Mouse (Mus musculus): ENCODE measurements around the gene Olfr675. TPM values are rescaled to one million over a fixed set of nuclear protein-coding genes. Genes with fewer than 3 reads are reported as not detected.

Olfr675 gene
- polyA plus RNA-seq, 1 experiment from 2014 or later = not detected

Other genes starting within 250 kb of the Olfr675 start
- gene Usp17lb, start 185.9 kb downstream of the Olfr675 start, polyA plus RNA-seq (2015; fragmentation: Nextera tagmentation; extraction: Ambion mirVana) = not detected in 2 replicates
- not detected in 2 replicates for gene Usp17la, start 171.5 kb downstream of the Olfr675 start, polyA plus RNA-seq (2015; fragmentation: Nextera tagmentation; extraction: Ambion mirVana)
- not detected in 2 replicates for gene Olfr665, start 150.4 kb downstream of the Olfr675 start, polyA plus RNA-seq (2015; fragmentation: Nextera tagmentation; extraction: Ambion mirVana)
- not detected in 2 replicates for gene Olfr666, start 132.5 kb downstream of the Olfr675 start, polyA plus RNA-seq (2015; fragmentation: Nextera tagmentation; extraction: Ambion mirVana)
- gene Olfr667, start 107.0 kb downstream of the Olfr675 start, polyA plus RNA-seq (2015; fragmentation: Nextera tagmentation; extraction: Ambion mirVana) = not detected in 2 replicates
- gene Olfr668, start 100.4 kb downstream of the Olfr675 start, polyA plus RNA-seq (2015; fragmentation: Nextera tagmentation; extraction: Ambion mirVana) = not detected in 2 replicates
- not detected in 2 replicates for gene Olfr669, start 94.2 kb downstream of the Olfr675 start, polyA plus RNA-seq (2015; fragmentation: Nextera tagmentation; extraction: Ambion mirVana)
- gene Olfr670, start 65.8 kb downstream of the Olfr675 start, polyA plus RNA-seq (2015; fragmentation: Nextera tagmentation; extraction: Ambion mirVana) = not detected in 2 replicates
- gene Olfr671, start 49.3 kb downstream of the Olfr675 start, polyA plus RNA-seq (2015; fragmentation: Nextera tagmentation; extraction: Ambion mirVana) = not detected in 2 replicates
- not detected in 2 replicates for gene Olfr672, start 26.4 kb downstream of the Olfr675 start, polyA plus RNA-seq (2015; fragmentation: Nextera tagmentation; extraction: Ambion mirVana)
- not detected in 2 replicates for gene Olfr676, start 4.2 kb upstream of the Olfr675 start, polyA plus RNA-seq (2015; fragmentation: Nextera tagmentation; extraction: Ambion mirVana)
- gene Olfr677, start 22.9 kb upstream of the Olfr675 start, polyA plus RNA-seq (2015; fragmentation: Nextera tagmentation; extraction: Ambion mirVana) = not detected in 2 replicates
- gene Olfr678, start 36.0 kb upstream of the Olfr675 start, polyA plus RNA-seq (2015; fragmentation: Nextera tagmentation; extraction: Ambion mirVana) = not detected in 2 replicates
- not detected in 2 replicates for gene Olfr679, start 52.7 kb upstream of the Olfr675 start, polyA plus RNA-seq (2015; fragmentation: Nextera tagmentation; extraction: Ambion mirVana)
- gene Olfr680-ps1, start 64.4 kb upstream of the Olfr675 start, polyA plus RNA-seq (2015; fragmentation: Nextera tagmentation; extraction: Ambion mirVana) = not detected in 2 replicates
- gene Olfr681, start 88.4 kb upstream of the Olfr675 start, polyA plus RNA-seq (2015; fragmentation: Nextera tagmentation; extraction: Ambion mirVana) = not detected in 2 replicates
- not detected in 2 replicates for gene Olfr683, start 118.6 kb upstream of the Olfr675 start, polyA plus RNA-seq (2015; fragmentation: Nextera tagmentation; extraction: Ambion mirVana)
- gene Olfr684, start 135.2 kb upstream of the Olfr675 start, polyA plus RNA-seq (2015; fragmentation: Nextera tagmentation; extraction: Ambion mirVana) = not detected in 2 replicates
- gene Olfr685, start 157.6 kb upstream of the Olfr675 start, polyA plus RNA-seq (2015; fragmentation: Nextera tagmentation; extraction: Ambion mirVana) = not detected in 2 replicates
- not detected in 2 replicates for gene Olfr686, start 179.0 kb upstream of the Olfr675 start, polyA plus RNA-seq (2015; fragmentation: Nextera tagmentation; extraction: Ambion mirVana)

Measured in hindbrain, embryonic 16.5 days (tissue).